Mouse (Mus musculus) forebrain, embryonic 15.5 days (tissue): ENCODE measurements around the gene Sptb. TPM values are rescaled to one million over a fixed set of nuclear protein-coding genes. Genes with fewer than 3 reads are reported as not detected.

Source experiments
- ATAC-seq: fragments of 200-750 bp; cut with Nextera tagmentation; replicated peaks from 2 replicates; pipeline ENCODE4 v1.8.0; 2017; ENCODE audit warnings: mild to moderate bottlenecking, moderate TSS enrichment, moderate library complexity
- H3K27ac ChIP-seq: fragments of 300-500 bp; sonication (generic); replicated peaks from 2 replicates; pipeline ENCODE4 v1.5.1; 2015; ENCODE audit warnings: mild to moderate bottlenecking, inconsistent platforms
- H3K27me3 ChIP-seq: fragments of 300-500 bp; sonication (generic); 2 replicates; pipeline ENCODE4 v1.6.1; 2015; ENCODE audit warnings: inconsistent platforms
- H3K36me3 ChIP-seq: fragments of 300-500 bp; sonication (generic); 2 replicates; pipeline ENCODE4 v1.6.1; 2015; ENCODE audit warnings: mild to moderate bottlenecking, inconsistent platforms
- H3K4me1 ChIP-seq: fragments of 300-500 bp; sonication (generic); 2 replicates; pipeline ENCODE4 v1.6.1; 2015; ENCODE audit warnings: inconsistent platforms
- H3K4me2 ChIP-seq: fragments of 300-500 bp; sonication (generic); replicated peaks from 2 replicates; pipeline ENCODE4 v1.6.1; 2015; ENCODE audit warnings: mild to moderate bottlenecking, inconsistent platforms
- H3K4me3 ChIP-seq: fragments of 300-500 bp; sonication (generic); 2 replicates; pipeline ENCODE4 v1.5.1; 2015; ENCODE audit warnings: mild to moderate bottlenecking, inconsistent platforms
- H3K9ac ChIP-seq: fragments of 300-500 bp; sonication (generic); replicated peaks from 2 replicates; pipeline ENCODE4 v1.6.1; 2015; ENCODE audit warnings: mild to moderate bottlenecking, inconsistent platforms
- H3K9me3 ChIP-seq: fragments of 300-500 bp; sonication (generic); 2 replicates; pipeline ENCODE4 v1.6.1; 2016; ENCODE audit warnings: inconsistent platforms
- WGBS: fragments of 180-500 bp; shearing (Covaris S2); methylation state at CpG from one replicate; pipeline ENCODE4 v1.1.7; 2015; ENCODE audit warnings: mixed read lengths; 5-methylcytosine and 5-hydroxymethylcytosine counted together
- polyA plus RNA-seq: library from polyadenylated mRNA; unstranded; fragments of >200 nt; fragmentation: Nextera tagmentation; extraction: Ambion mirVana; gene quantifications from 2 replicates; pipeline ENCODE4 v1.2.1, GENCODE M21; 2015

Sptb gene
- polyA plus RNA-seq, 1 experiment from 2014 or later, result 1.1 TPM

GRCm38 (mm10) chr12:76695773-76696172, 14.6 kb downstream of the Sptb start:
- Histone ChIP-seq H3K36me3 (no peaks in the 10 kb centered on the region), H3K4me1 (peaks cover 8% of the 10 kb centered on the region), H3K9ac (no peak overlapping the region), H3K9me3 (no peaks in the 10 kb centered on the region), H3K27ac (no peak overlapping the region), H3K27me3 (no peaks in the 10 kb centered on the region), H3K4me2 (no peak overlapping the region), H3K4me3 (no peak overlapping the region)
- WGBS, result 61% methylated on average over 5 of the region's 5 CpGs
- ATAC-seq, result no peak

GRCm38 (mm10) chr12:76694801-76695505, 15.4 kb downstream of the Sptb start:
- H3K27ac ChIP-seq, result no peak overlapping the region
- no peaks in the 10 kb centered on the region for H3K36me3 ChIP-seq
- H3K4me3 ChIP-seq, result peak overlapping the region; percentile 25
- 5% methylated on average over 17 of the region's 17 CpGs for WGBS
- ATAC-seq, result peak; percentile 48; the same call in 1 of the 2 replicates
- H3K9me3 ChIP-seq, result no peaks in the 10 kb centered on the region
- H3K4me2 ChIP-seq, result peak overlapping the region; percentile 47
- 0 out of 2 replicates have a peak overlapping the region, but pooled peaks have one; percentile 24 for H3K9ac ChIP-seq
- no peaks in the 10 kb centered on the region for H3K27me3 ChIP-seq
- H3K4me1 ChIP-seq, result peaks cover 8% of the 10 kb centered on the region

GRCm38 (mm10) chr12:76687498-76688200, 22.7 kb downstream of the Sptb start:
- H3K27ac ChIP-seq, result no peak overlapping the region
- no peak for ATAC-seq
- 74% methylated on average over 10 of the region's 10 CpGs for WGBS
- no peaks in the 10 kb centered on the region for H3K36me3 ChIP-seq
- no peaks in the 10 kb centered on the region for H3K27me3 ChIP-seq
- no peak overlapping the region for H3K9ac ChIP-seq
- H3K9me3 ChIP-seq, result no peaks in the 10 kb centered on the region
- H3K4me1 ChIP-seq, result no peaks in the 10 kb centered on the region
- no peak overlapping the region for H3K4me2 ChIP-seq
- H3K4me3 ChIP-seq, result no peak overlapping the region

GRCm38 (mm10) chr12:76685647-76686046, 24.7 kb downstream of the Sptb start:
- Histone ChIP-seq H3K4me1 (no peaks in the 10 kb centered on the region), H3K9me3 (no peaks in the 10 kb centered on the region), H3K4me2 (no peak overlapping the region), H3K4me3 (no peak overlapping the region), H3K36me3 (no peaks in the 10 kb centered on the region), H3K27me3 (no peaks in the 10 kb centered on the region), H3K9ac (no peak overlapping the region), H3K27ac (no peak overlapping the region)
- no peak for ATAC-seq
- 96% methylated on average over 3 of the region's 3 CpGs for WGBS

GRCm38 (mm10) chr12:76684493-76684892, 25.9 kb downstream of the Sptb start:
- no peak for ATAC-seq
- no peaks in the 10 kb centered on the region for H3K27me3 ChIP-seq
- no peaks in the 10 kb centered on the region for H3K4me1 ChIP-seq
- H3K4me3 ChIP-seq, result no peak overlapping the region
- H3K9ac ChIP-seq, result no peak overlapping the region
- H3K4me2 ChIP-seq, result no peak overlapping the region
- no peak overlapping the region for H3K27ac ChIP-seq
- 65% methylated on average over 6 of the region's 6 CpGs for WGBS
- no peaks in the 10 kb centered on the region for H3K9me3 ChIP-seq
- H3K36me3 ChIP-seq, result no peaks in the 10 kb centered on the region

- no peak overlapping the region for H3K9ac ChIP-seq
These were observed 28.4 kb downstream of the Sptb start for GRCm38 (mm10) chr12:76681937-76682336.

GRCm38 (mm10) chr12:76677068-76677467, 33.3 kb downstream of the Sptb start:
- H3K4me2 ChIP-seq, result no peak overlapping the region
- WGBS, result 41% methylated on average over 7 of the region's 7 CpGs
- no peak for ATAC-seq
- H3K36me3 ChIP-seq, result no peaks in the 10 kb centered on the region
- H3K9ac ChIP-seq, result no peak overlapping the region
- H3K4me1 ChIP-seq, result no peaks in the 10 kb centered on the region
- no peak overlapping the region for H3K27ac ChIP-seq
- H3K4me3 ChIP-seq, result no peak overlapping the region
- no peaks in the 10 kb centered on the region for H3K27me3 ChIP-seq
- no peaks in the 10 kb centered on the region for H3K9me3 ChIP-seq

More at GRCm38 (mm10) chr12:76681937-76682336, 28.4 kb downstream of the Sptb start:
- no peaks in the 10 kb centered on the region for H3K9me3 ChIP-seq
- H3K27me3 ChIP-seq, result no peaks in the 10 kb centered on the region
- no peaks in the 10 kb centered on the region for H3K4me1 ChIP-seq
- no peak overlapping the region for H3K4me3 ChIP-seq
- H3K36me3 ChIP-seq, result no peaks in the 10 kb centered on the region
- no peak for ATAC-seq
- H3K27ac ChIP-seq, result no peak overlapping the region
- no peak overlapping the region for H3K4me2 ChIP-seq

GRCm38 (mm10) chr12:76676477-76676876, 33.9 kb downstream of the Sptb start:
- WGBS, result 94% methylated on average over 22 of the region's 22 CpGs
- H3K9ac ChIP-seq, result no peak overlapping the region
- 0 out of 2 replicates have a peak overlapping the region, but pooled peaks have one; percentile 5 for H3K27ac ChIP-seq
- no peaks in the 10 kb centered on the region for H3K9me3 ChIP-seq
- H3K4me1 ChIP-seq, result no peaks in the 10 kb centered on the region
- H3K36me3 ChIP-seq, result no peaks in the 10 kb centered on the region
- no peaks in the 10 kb centered on the region for H3K27me3 ChIP-seq
- no peak overlapping the region for H3K4me3 ChIP-seq
- no peak overlapping the region for H3K4me2 ChIP-seq
- no peak for ATAC-seq

- Histone ChIP-seq H3K27me3 (no peaks in the 10 kb centered on the region), H3K4me1 (no peaks in the 10 kb centered on the region), H3K4me3 (no peak overlapping the region), H3K4me2 (no peak overlapping the region), H3K36me3 (no peaks in the 10 kb centered on the region), H3K9ac (no peak overlapping the region), H3K9me3 (no peaks in the 10 kb centered on the region), H3K27ac (no peak overlapping the region)
- no peak for ATAC-seq
- 42% methylated on average over 5 of the region's 5 CpGs for WGBS
These were observed 35.0 kb downstream of the Sptb start for GRCm38 (mm10) chr12:76675364-76675763.

GRCm38 (mm10) chr12:76673794-76674222, 36.5 kb downstream of the Sptb start:
- H3K27ac ChIP-seq, result no peak overlapping the region
- no peak overlapping the region for H3K4me3 ChIP-seq
- H3K27me3 ChIP-seq, result no peaks in the 10 kb centered on the region
- no peaks in the 10 kb centered on the region for H3K9me3 ChIP-seq
- H3K4me1 ChIP-seq, result no peaks in the 10 kb centered on the region
- H3K4me2 ChIP-seq, result no peak overlapping the region
- H3K36me3 ChIP-seq, result no peaks in the 10 kb centered on the region
- WGBS, result 81% methylated on average over 12 of the region's 12 CpGs
- ATAC-seq, result no peak
- H3K9ac ChIP-seq, result no peak overlapping the region

- no peaks in the 10 kb centered on the region for H3K36me3 ChIP-seq
- H3K9me3 ChIP-seq, result no peaks in the 10 kb centered on the region
- 78% methylated on average over 8 of the region's 8 CpGs for WGBS
- no peak overlapping the region for H3K4me3 ChIP-seq
- H3K27ac ChIP-seq, result no peak overlapping the region
- no peak overlapping the region for H3K9ac ChIP-seq
- H3K4me2 ChIP-seq, result no peak overlapping the region
- ATAC-seq, result no peak
- H3K27me3 ChIP-seq, result no peaks in the 10 kb centered on the region
- no peaks in the 10 kb centered on the region for H3K4me1 ChIP-seq
These were observed 38.3 kb downstream of the Sptb start for GRCm38 (mm10) chr12:76672008-76672407.

- H3K9ac ChIP-seq, result no peak overlapping the region
- no peak overlapping the region for H3K4me2 ChIP-seq
- H3K27ac ChIP-seq, result no peak overlapping the region
- H3K9me3 ChIP-seq, result no peaks in the 10 kb centered on the region
- ATAC-seq, result no peak
- H3K4me3 ChIP-seq, result no peak overlapping the region
- no peaks in the 10 kb centered on the region for H3K4me1 ChIP-seq
- H3K36me3 ChIP-seq, result no peaks in the 10 kb centered on the region
- no peaks in the 10 kb centered on the region for H3K27me3 ChIP-seq
- 70% methylated on average over 13 of the region's 13 CpGs for WGBS
These were observed 39.7 kb downstream of the Sptb start for GRCm38 (mm10) chr12:76670533-76671086.
